Mouse (Mus musculus): ENCODE results near the gene Nnat. TPM values are rescaled to one million over a fixed set of nuclear protein-coding genes. Genes with fewer than 3 reads are reported as not detected.
"Not testable (repeated sequence)": the region's sequence is repeated elsewhere in the genome, so short reads cannot be mapped to it uniquely, and the experiment has no call there.

Nnat gene
- total RNA-seq, 2 experiments from 2014 or later, result 0.51 to 0.89 TPM

DNA sequence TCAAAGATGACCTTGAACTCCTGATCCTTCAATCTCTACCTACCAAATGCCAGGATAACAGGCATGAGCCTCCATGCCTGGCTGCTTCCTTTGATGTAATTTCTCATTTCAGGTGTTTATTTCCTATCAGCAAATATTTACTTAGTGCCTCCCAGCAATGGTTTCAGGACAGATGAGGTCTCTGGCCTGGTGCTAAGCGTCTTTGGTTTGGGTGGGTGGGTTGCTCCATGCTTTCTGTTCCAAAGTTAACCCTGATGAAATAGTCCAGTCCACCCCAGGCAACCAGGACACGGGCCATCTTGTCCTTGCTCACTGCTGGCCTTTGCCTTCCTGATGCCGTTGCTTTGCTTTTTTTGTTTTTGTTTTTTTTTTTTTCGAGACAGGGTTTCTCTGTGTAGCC lies 9.6 kb upstream of the Nnat start:
- intact Hi-C loops (cut with DNase I), result no loop called here
- DNase-seq, result no peak

DNA sequence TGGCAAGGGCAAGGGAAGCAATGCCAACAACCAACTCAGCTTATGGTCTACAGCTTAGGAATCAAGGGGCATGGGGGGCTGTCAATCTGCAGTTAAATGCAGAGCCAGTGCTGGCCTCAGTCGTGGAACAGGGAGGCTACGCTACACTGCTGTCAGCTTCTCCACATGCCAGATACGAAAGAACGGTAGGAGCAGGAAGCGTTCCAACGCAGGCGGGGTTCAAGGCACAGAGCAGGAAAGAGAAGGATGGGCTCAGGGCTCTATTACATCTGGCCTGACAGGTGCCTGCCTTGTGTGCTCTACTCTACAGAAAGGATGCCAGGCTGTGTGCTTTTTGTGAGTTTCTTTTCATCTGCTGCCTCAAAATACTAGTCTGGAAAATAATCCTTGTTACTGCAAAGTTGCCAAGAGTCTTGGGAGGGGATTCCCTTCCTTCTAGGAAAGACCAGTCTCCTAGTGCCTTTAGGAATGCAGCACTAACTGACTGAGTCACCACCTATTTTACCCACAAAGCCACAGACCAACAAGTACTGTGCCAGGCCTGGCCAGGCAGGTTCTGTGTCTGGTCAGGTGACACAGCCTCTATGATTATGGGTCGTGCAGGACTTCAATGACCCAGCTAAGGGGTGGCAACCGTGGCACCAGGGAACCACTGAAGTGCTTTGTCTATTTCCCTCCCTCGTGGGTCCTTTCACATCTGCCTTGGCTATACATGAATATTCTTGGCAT lies 7.6 kb upstream of the Nnat start:
- intact Hi-C loops (cut with DNase I), result no loop called here
- no peak for DNase-seq

DNA sequence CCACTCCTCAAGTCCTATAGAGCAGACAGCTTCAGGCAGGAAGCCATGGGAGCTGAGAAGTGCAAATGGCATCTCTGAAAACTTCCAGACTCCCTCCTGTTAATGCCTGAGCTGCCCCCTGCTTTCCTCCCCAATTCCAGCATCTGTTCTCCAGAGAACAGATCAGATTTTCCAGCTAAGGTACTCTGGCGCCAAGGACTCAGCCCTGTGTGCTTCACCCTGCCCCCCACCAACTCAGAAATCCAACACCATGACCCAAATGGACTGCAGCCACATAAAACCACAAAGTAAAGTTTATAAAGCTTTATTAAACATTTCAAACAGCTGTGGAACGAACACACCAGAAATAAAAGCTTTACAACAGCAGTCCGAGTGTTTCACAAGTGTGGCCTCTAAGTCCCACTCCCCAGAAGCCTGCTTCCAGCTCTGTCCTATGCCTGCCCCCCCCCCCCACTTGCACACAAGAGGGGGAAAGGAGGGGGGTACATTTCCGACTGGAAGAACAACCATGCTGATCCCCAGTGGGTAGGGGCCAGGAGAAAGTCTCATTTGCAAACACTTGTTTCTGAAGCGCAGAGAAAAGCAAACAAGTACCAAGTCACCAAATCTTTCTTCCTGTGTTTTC lies 3.7 kb upstream of the Nnat start:
- intact Hi-C loops (cut with DNase I), result no loop called here

DNA sequence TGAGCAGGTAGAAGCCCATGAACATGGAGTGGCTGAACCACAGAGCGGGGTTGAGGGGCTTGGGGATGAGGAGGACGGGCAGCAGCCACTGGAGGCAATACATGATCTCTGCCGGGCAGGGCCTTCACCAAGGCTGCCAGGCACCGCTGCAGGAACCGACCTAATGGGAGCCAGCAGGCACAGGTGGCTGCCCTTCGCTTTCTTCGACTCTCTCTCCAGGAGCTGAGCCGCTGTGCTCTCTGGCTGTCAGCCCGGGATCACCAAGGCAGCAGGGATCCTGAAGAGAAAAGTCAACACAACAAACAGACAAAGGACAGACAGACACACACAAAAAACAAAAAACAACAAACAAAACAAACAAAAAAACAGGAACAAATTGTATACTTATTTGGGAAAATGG lies 1.8 kb upstream of the Nnat start:
- DNase-seq, result no peak

More for the DNA sequence above, 3.7 kb upstream of the Nnat start:
- no peak for DNase-seq

DNA sequence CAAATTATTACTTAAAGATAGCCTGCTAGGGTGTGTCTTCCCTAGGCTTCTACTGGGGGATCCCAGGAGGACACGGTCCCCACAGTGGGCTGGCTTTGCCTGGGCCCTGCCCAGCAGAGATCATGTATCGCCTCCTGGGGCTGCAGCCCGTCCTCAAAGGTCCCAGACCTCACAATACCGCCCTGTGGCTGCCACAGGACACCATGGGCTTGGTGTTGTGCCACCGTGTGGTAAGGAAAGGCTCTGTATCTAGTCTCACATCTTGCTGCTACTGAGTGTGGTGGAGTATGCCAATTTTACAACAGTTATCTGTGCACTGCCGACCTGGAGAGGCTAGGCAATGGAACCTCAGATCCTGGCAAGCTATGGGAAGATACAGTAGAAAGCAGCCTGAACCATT lies 1.4 kb upstream of the Nnat start:
- intact Hi-C loops (cut with DNase I), result no loop called here
- no peak for DNase-seq

More for the DNA sequence above, 1.8 kb upstream of the Nnat start:
- intact Hi-C loops (cut with DNase I), result no loop called here

DNA sequence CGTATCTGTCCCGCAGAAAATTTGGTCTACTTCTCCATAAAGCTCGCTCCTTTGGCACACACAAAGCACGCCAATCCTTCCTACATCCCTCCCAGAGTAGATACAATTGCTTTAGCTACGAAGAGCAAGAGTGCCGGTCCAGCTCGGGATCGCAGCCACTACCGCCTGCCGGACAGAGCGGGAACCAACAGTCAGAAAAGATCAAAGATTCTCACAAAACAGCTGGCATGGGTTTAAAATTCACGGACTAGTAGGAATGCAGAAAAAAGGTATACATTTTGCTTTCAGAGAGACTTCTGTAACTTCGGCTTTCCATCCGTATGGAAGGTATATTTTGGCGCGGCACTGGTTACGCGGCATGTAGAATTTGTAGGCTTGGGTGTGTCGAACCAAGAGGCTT lies 438 bp upstream of the Nnat start:
- DNase-seq, result no peak
- intact Hi-C loops (cut with DNase I), result no loop called here

DNA sequence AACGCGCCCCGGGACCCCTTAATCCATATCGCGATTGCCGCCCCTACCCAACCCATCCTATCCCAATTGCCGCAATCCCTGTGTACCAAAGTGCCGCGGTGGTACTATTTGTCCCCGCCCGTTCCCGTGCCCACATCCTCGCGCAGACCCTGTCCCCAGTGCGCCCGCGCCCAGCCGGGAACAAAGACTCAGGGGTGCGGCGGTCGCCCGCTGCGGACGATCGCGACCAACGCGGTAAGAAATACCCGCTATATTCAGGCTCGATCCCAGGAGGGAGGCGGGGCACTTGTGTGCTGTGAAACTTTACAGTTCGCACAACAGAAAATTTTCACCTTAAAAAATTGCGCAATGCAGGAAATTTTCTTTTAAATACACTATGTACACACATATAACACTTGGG lies 424 bp downstream of the Nnat start:
- DNase-seq, result no peak
- intact Hi-C loops (cut with DNase I), result no loop called here

DNA sequence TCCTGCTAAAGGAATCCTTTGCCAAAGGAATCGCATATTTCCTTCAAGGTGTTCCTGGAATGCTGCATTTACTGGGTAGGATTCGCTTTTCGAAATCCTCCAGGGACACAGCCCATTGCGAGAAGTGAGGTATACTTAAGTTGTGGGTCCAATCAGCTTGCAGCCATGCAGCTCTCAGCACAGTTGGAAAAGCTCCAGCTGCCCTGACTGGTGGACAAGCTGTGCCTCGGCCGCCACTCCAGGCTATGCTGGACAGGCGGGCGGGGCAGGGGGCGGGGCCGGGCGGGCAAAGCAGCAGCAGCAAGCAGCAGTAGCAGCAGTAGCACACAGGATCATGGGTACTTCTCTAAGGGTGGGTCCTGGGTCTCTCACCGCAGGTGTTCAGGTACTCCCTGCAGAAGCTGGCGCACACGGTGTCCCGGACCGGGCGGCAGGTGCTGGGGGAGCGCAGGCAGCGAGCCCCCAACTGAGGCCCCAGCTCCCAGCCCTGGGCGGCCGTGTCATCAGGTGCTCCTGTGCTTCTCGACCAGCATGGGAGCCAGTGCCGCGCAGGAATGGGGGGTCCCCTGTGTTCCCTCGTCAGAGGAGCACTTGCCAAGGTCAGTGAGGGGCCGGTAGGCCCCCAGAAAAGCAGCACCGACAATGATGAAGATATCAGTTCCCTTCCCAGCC lies 1.4 kb downstream of the Nnat start:
- DNase-seq, result peak; percentile 76 to 79
- intact Hi-C loops (cut with DNase I), result no loop called here

DNA sequence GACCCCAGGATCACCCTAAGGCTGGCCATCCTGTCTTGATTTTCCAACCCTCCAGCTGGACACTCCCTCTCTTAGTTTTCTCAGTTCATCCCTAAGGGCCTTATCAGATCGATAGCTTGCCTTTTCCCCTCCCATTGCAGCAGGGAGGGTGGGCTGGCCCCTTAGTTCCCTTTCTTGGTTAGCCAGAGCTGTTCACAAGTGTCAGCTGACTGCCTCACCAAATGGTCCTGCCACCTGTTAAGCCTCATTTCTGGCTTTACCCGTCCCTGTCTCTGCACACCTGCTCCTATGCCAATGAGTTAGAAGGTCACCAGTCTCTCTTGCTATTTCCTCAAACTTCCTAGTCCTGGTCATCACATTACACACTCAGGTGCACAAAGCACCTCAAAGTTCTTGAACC lies 3.2 kb downstream of the Nnat start:
- intact Hi-C loops (cut with DNase I), result no loop called here
- no peak for DNase-seq

DNA sequence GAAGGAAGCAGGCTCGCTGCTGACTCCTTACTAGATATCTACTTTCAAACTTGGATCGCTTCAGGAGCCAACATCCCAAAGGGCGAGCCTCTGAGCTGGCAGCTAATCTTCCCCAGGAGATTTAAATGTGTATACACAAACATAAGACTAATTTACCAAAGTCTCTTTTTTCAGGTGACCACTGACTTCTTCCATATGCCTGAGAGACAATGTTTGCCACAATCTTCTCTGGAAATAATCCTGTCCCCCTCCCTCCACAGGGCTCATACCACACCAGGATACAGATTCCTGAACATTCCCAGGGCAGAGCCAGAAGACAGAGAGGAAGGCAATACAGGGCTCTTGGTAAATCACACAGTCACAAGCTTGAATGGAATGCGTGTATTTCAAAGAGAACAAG lies 4.8 kb downstream of the Nnat start:
- DNase-seq, result no peak
- intact Hi-C loops (cut with DNase I), result no loop called here

DNA sequence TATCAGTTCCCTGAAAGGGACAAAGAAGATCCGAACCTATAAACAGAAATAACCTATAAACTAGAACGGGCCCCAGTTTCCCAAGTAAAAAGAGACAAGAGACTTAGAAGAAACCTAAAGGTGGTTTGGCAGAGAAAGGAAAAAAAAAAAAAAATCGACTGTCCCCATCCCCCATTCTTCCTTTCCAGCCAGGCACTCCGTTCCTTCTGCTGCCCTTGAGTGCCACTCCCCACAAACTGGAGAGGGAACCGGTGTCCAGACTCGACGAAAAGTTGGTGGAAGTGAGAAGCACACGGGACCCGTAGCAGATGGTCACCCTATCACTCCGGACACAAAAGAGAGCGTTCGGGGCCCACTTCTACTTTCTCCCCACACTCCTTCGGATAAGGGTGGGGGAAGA lies 5.6 kb downstream of the Nnat start:
- DNase-seq, result no peak

DNA sequence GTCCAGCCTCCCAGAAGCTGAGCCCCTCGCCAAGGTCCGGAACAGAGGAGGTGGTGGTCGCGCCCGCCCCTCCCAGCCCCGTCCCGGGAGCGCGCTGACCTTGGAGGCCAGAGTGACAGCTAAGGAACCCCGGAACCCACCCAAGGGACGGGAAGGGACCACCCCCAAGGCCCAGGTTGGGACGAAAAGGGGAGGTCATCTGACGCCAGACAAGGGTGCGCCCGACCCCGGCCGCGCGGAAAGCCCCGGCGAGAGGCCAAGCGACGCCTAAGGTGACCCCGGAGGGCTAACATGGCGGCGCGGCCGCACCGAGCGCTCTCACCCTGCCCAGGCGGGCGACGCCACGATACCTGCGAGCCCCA lies 6.0 kb downstream of the Nnat start:
- intact Hi-C loops (cut with DNase I), result no loop called here
- DNase-seq, result no peak

More for the DNA sequence above, 5.6 kb downstream of the Nnat start:
- intact Hi-C loops (cut with DNase I), result no loop called here

DNA sequence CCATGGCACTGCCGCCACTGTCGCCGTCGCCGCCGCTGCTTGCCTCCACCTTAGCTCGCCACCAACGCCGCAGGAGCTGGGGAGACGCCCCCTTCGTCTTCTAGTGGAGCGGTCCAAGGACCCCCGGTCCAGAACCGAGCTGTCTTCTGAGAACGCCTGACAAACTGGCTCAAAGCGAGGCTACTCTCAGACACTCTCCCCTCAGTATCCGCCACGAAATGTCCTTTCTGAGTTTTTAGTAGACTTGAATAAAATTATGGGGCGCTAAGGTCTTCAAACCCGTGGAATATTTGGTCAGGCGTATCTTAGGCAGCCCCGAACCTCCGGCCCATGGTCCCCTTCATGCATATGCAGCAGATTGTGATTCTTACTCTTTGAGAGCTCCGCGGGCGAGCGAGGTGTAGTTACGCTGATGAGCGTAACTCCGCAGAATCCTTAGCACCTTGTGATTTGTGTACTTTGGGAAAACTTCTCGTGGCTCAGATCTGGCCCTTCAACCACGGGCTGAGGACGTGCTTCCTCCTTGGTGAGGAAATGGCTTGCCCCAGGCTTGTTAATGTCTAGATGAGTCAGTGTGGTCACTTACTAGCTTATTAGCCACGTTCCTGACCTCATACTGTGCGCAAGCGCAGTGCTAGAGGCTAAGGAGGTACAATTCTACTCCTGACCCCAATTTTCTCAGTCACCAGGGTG lies 6.5 kb downstream of the Nnat start:
- intact Hi-C loops (cut with DNase I), result no loop called here

DNA sequence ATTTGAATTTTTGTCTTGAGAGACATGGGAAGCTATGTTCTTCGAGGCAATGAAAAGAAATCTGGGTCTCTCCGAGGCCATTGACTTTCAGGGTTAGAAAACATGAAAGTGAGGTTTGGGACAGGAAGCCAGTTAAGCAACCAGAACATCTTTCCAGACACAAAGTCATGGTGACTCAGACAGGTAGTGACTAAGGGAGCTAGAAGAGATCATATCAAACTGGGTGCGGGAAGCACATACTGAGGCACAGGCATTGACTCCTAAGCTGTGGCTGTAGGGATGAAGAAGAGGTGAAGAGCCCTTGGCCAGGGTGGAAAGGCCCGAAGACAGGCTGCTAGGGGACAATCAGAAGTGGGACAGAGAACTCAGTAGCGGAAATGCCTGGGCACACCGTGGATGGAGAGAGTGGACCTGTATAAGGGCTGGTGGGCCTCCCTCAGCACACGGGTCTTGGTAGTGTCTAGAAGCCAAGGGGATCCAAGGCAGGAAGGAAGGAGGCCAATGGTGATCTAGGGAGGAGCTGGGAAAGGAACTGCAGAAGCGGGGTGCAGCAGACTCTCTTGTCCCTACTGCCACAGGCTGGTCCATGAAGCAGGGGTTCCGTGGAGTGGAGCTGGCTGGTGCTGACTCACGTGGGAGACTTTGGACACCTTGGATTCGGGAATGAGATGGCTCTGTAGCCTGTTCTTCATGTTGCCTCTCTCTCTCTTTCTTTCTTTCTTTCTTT lies 7.5 kb downstream of the Nnat start:
- DNase-seq, result no peak
- intact Hi-C loops (cut with DNase I), result no loop called here

More for the DNA sequence above, 6.5 kb downstream of the Nnat start:
- DNase-seq, result peak; percentile 90 to 95

DNA sequence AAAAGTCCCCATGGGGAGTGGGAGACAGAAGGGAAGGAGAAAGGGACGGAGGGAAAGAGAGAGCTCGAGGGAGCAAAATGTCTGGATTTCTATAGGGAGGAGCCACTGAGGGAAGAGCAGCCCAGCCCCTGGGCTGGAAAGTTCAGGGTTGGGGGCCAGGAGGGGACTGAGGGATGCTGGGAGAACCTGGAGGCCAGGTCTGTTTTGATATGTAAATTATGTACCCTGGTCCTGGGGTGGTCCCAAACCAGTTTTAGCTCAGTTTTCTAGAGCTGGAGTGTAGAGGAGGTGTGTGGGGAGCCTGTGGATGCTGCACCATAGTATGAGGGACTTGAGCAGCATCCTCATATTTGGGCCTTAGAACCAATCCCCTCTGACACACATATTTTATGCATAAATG lies 9.0 kb downstream of the Nnat start:
- DNase-seq, result no peak
- intact Hi-C loops (cut with DNase I), result no loop called here

DNA sequence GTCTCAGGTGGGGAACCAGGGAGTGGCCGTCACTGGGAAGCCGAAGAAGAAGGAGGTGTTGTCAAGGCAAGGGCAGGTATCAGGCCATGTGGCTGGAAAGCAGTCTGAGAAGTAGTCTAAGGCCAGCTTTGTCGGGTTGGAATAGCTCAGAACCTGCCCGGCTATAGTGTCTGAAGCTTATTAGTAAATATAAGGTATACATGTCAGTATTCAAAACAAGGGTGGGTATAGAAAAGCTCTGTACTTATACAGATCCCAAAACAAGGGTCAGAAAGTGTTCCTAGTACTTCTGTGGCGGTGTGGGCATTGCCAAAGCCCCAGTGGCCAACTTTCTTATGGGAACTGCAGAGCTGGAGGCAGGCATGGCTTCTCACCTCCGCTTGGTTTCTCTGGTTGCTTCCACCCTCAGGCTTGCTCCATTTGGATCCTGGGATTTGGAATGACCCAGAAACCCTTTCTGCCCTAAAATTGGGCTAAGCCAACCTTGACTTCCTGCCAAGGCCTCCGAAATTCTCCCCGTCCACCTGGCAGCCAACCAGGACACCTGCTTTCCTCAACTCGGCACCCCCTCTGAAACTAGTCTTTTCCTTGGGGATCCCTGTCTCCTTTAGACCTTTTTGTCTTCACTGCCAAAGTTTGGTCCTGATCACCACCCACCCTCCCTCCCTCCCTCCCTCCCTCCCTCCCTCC lies 10.1 kb downstream of the Nnat start:
- no peak for DNase-seq
- intact Hi-C loops (cut with DNase I), result loop anchor here (5.0 kb wide), 1 partner anchor 363 kb away; no protein-coding TSS in a partner anchor

DNA sequence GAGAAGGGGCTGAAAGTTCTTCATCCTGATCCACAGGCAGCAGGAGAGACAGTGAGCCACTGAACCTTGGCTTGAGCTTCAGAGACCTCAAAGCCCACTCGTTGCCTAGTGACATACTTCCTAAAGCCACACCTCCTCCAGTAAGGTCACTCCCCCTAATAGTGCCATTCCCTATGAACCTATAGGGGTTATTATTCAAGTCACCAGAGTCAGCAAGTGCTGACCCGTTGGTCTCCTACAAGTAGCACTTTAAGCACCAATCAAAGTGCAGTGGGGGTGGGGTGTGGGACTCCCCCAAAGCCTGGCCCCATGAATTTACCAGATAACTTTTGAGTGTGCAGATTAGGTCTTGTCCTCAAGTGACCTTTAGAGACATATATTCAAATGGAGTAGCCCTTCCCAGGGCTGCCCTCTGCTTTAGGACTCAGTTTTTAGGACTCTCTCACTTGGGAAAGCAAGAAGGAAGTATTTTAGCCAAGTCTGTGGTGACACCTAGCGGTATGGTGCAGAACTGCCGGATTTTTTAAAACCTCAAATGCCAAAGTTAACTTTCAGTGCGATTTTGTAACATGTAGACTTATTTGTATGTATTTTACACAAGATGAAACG lies 11.4 kb downstream of the Nnat start, which contains the start of gene Blcap:
Blcap (minus strand) TSS at position 51 of the 609 bp plus-strand sequence.
- peak; percentile 61 to 66 for DNase-seq

DNA sequence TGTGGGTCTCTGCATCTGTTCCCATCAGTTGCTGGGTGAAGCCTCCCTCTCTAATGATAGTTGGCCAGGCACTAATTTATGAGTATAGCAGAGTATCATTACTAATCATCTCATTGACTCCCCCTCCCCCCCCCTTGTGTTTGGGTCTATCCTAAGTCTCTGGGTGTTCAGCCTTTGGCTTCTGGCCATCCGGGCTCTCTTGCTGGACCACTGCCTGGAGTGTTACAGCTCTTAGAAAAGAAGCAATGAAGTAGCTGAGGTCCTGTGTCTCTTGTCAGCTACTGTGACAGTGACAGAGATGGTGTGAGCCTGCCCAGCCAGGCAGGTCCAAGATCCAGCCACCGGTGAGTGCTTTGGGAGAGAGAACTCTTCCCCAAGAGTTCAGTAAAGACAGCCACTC lies 12.9 kb downstream of the Nnat start:
- no peak for DNase-seq
- intact Hi-C loops (cut with DNase I), result loop anchor here (5.0 kb wide), 1 partner anchor 365 kb away; no protein-coding TSS in a partner anchor

More for the DNA sequence above, 11.4 kb downstream of the Nnat start, which contains the start of gene Blcap:
- intact Hi-C loops (cut with DNase I), result loop anchor here (1.0 to 5.0 kb wide), 5 partner anchors 91 to 364 kb away; no protein-coding TSS in a partner anchor

DNA sequence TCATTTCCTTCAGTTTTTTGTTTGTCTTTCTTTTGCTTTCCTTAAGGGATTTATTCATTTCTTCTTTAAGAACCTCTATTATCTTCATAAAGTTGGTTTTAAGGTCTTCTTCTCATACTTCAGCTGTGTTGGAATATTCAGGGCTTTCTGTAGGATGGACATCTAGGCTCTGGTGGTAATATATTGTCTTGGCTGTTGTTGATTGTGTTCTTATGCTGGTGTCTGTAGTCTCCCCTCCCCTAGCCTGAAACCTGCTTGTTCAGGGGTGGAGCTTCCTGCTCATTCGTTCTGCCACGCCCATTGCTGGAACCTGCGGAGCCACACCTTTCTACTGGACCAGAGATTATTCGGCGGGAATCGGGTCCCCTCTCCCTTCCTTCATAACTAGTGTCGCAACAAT lies 25.5 kb downstream of the Nnat start:
- DNase-seq; intact Hi-C loops (cut with DNase I): not testable (repeated sequence)
